8 mouse cellular contexts compared by ENCODE assay signal in the genomic region with DNA sequence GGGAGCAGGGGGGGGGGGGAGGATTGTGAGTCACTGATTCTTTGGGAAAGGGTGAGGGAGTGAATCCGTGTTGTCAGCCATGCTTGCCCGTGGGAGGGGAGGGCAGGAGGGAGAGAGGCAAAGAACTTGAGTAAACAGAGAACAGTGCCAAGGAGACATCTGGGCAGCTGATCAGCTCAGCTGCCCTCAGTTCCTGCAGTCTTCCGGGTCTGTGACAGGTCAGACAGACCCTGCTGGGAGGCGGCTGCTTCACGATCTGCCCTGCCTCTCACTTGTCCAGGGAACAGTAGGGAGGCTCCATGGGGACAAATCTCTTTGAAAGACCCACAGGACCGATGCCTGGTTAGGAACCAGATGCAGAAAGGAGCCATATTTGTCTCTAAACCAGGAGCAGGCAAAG. TPM values are rescaled to one million over a fixed set of nuclear protein-coding genes. Genes with fewer than 3 reads are reported as not detected.
DNase-seq lines count a peak whose midpoint lies in the region; ATAC-seq and TF ChIP-seq lines count a peak whose summit lies in the region.

No protein-coding gene starts in this region.

- peak; percentile 71; the same call in 1 of the 2 replicates for ATAC-seq in midbrain, embryonic 13.5 days

- no peak overlapping the region for H3K9ac ChIP-seq in midbrain, embryonic 13.5 days (replicated peaks)

- WGBS in kidney, adult 2 months, result 8% methylated on average over 6 of the region's 6 CpGs
- 5% methylated on average over 6 of the region's 6 CpGs for WGBS in midbrain, embryonic 13.5 days

- TF ChIP-seq POLR2A in kidney, adult 2 months (IDR thresholded peaks at IDR 0.05; ENCODE audit: low read depth, low read length), result no peak

- no peak for TF ChIP-seq CTCF in kidney, adult 2 months (conservative IDR thresholded peaks at IDR 0.05; ENCODE audit: insufficient read depth, insufficient read length, low read depth, low read length)

- H3K4me1 ChIP-seq in kidney, adult 2 months (ENCODE audit: control insufficient read depth, insufficient read depth, low read length), result 0 out of 2 replicates have a peak, but pooled peaks cover 2% of the 10 kb centered on the region
- H3K4me1 ChIP-seq in midbrain, embryonic 13.5 days (replicated peaks), result peaks cover 8% of the 10 kb centered on the region

- intact Hi-C loops in gastrocnemius, postnatal 14 days (cut with DNase I; ENCODE audit: low total_unique reads), result no loop called here

- no peaks in the 10 kb centered on the region for H3K36me3 ChIP-seq in kidney, adult 2 months (ENCODE audit: control insufficient read depth, insufficient read depth, low read length)
- H3K36me3 ChIP-seq in midbrain, embryonic 13.5 days, result no peaks in the 10 kb centered on the region

- no peak overlapping the region for H3K4me3 ChIP-seq in kidney, adult 2 months (ENCODE audit: insufficient read depth, low read depth, low read length)
- no peak overlapping the region for H3K4me3 ChIP-seq in midbrain, embryonic 13.5 days (replicated peaks)

- no peaks in the 10 kb centered on the region for H3K27me3 ChIP-seq in kidney, adult 2 months (replicated peaks; ENCODE audit: control insufficient read depth, insufficient read depth, low read length)
- H3K27me3 ChIP-seq in midbrain, embryonic 13.5 days, result no peaks in the 10 kb centered on the region

- no peak overlapping the region for H3K27ac ChIP-seq in kidney, adult 2 months (ENCODE audit: insufficient read depth, low read depth, low read length)
- no peak overlapping the region for H3K27ac ChIP-seq in midbrain, embryonic 13.5 days

- H3K9me3 ChIP-seq in midbrain, embryonic 13.5 days, result no peaks in the 10 kb centered on the region

- no peak overlapping the region for H3K4me2 ChIP-seq in midbrain, embryonic 13.5 days (replicated peaks)

- DNase-seq in 3T3-L1 (ENCODE audit: low read depth, low spot score) (peak; percentile 65), R1 (ENCODE audit: low read depth, low spot score) (peak; percentile 33)
- DNase-seq in gastrocnemius, postnatal 14 days, result peak; percentile 40
- peak; percentile 51 for DNase-seq in kidney, adult 2 months
- DNase-seq in B cell, adult 2 months, result no peak
- no peak for DNase-seq in right cerebral cortex, adult 2 months (ENCODE audit: low spot score in 2 of 2)
- DNase-seq in spleen, postnatal 14 days (ENCODE audit: low spot score in 2 of 2), result no peak

RNA-seq across cellular contexts. Expression of gene Odc1, which starts 31.4 kb away (rescaled TPM):
- total RNA-seq in gastrocnemius, postnatal 14 days (2021), result 10 to 100 TPM; 53.9 to 79.8 TPM
- polyA plus RNA-seq in kidney, adult 2 months (2012; rRNA removed), result 373 and 427 TPM in 2 replicates
- 185 and 189 TPM in 2 replicates for polyA plus RNA-seq in midbrain, embryonic 13.5 days (2015; fragmentation: Nextera tagmentation; extraction: Ambion mirVana)

Comparison
In these comparisons a context has a peak if more than half of its experiments do, and no peak if none do; other contexts are left out.
1. DNase-seq: peak in 3T3-L1 (single experiment), R1 (single experiment), gastrocnemius, postnatal 14 days (single experiment) and kidney, adult 2 months (single experiment); none in B cell, adult 2 months (0 of 2), right cerebral cortex, adult 2 months (0 of 2) and spleen, postnatal 14 days (0 of 2).